Comparison of ENCODE assay signal across 14 mouse cellular contexts in genomic region chrX:12067031-12067430, GRCm38 (mm10).
A peak's percentile ranks its signal among the peaks of the same experiment; 100 is the strongest.
DNase-seq lines count a peak whose midpoint lies in the region; ATAC-seq and TF ChIP-seq lines count a peak whose summit lies in the region.
"Had no signal": no experiment of that assay in that cellular context is flagged by ENCODE, and none has a peak within 500 bp of the region (broad histone marks: within the 10 kb centered on the region; RNA-seq: fewer than 3 reads in every experiment).

No protein-coding gene starts in this region.

- WGBS in midbrain, embryonic 10.5 days: 2% methylated on average over 6 of the region's 6 CpGs
- WGBS in midbrain, postnatal 0 days: 22% methylated on average over 6 of the region's 6 CpGs
- WGBS in hindbrain, embryonic 15.5 days: 7% methylated on average over 6 of the region's 6 CpGs
- 3% methylated on average over 6 of the region's 6 CpGs for WGBS in neural tube, embryonic 13.5 days

- H3K4me2 ChIP-seq in midbrain, postnatal 0 days (ENCODE audit: low read depth, low read length, poor library complexity, severe bottlenecking): no peak overlapping the region
- peak overlapping the region; percentile 11; the same call in 1 of the 2 replicates for H3K4me2 ChIP-seq in hindbrain, embryonic 15.5 days
- H3K4me2 ChIP-seq in neural tube, embryonic 13.5 days: peak overlapping the region; percentile 36

- H3K9ac ChIP-seq in midbrain, postnatal 0 days (replicated peaks; ENCODE audit: low read length, poor library complexity, severe bottlenecking): no peak overlapping the region
- no peak overlapping the region for H3K9ac ChIP-seq in hindbrain, embryonic 15.5 days
- H3K9ac ChIP-seq in neural tube, embryonic 13.5 days: peak overlapping the region; percentile 50; the same call in 1 of the 2 replicates
- H3K9ac ChIP-seq: liver, embryonic 12.5 days had no signal

- H3K4me3 ChIP-seq in midbrain, embryonic 10.5 days: peak overlapping the region; percentile 36
- no peak overlapping the region for H3K4me3 ChIP-seq in midbrain, postnatal 0 days (ENCODE audit: low read depth, low read length)
- H3K4me3 ChIP-seq in hindbrain, embryonic 15.5 days: no peak overlapping the region
- no peak overlapping the region for H3K4me3 ChIP-seq in neural tube, embryonic 13.5 days
- H3K4me3 ChIP-seq: liver, embryonic 12.5 days; megakaryocyte, embryonic 14.5 days had no signal

- no peaks in the 10 kb centered on the region for H3K9me3 ChIP-seq in midbrain, embryonic 10.5 days (replicated peaks)
- H3K9me3 ChIP-seq in midbrain, postnatal 0 days (ENCODE audit: low read length): no peaks in the 10 kb centered on the region
- H3K9me3 ChIP-seq in hindbrain, embryonic 15.5 days: no peaks in the 10 kb centered on the region
- H3K9me3 ChIP-seq in neural tube, embryonic 13.5 days: no peaks in the 10 kb centered on the region
- H3K9me3 ChIP-seq: liver, embryonic 12.5 days; megakaryocyte, embryonic 14.5 days had no signal

- no peak for TF ChIP-seq CTCF in midbrain, postnatal 0 days (IDR thresholded peaks at IDR 0.05)

- no peak for ATAC-seq in midbrain, postnatal 0 days (ENCODE audit: low FRiP score)
- ATAC-seq in hindbrain, embryonic 15.5 days (ENCODE audit: low FRiP score, low read depth): no peak
- no peak for ATAC-seq in neural tube, embryonic 13.5 days (ENCODE audit: low read depth)
- ATAC-seq: intestine, postnatal 0 days; liver, embryonic 12.5 days had no signal

- H3K36me3 ChIP-seq in midbrain, embryonic 10.5 days: no peaks in the 10 kb centered on the region
- H3K36me3 ChIP-seq in midbrain, postnatal 0 days (ENCODE audit: insufficient read depth, low read length): no peaks in the 10 kb centered on the region
- no peaks in the 10 kb centered on the region for H3K36me3 ChIP-seq in hindbrain, embryonic 15.5 days
- no peaks in the 10 kb centered on the region for H3K36me3 ChIP-seq in neural tube, embryonic 13.5 days
- H3K36me3 ChIP-seq: liver, embryonic 12.5 days had no signal

- H3K27me3 ChIP-seq in midbrain, embryonic 10.5 days (ENCODE audit: low read depth, poor library complexity, severe bottlenecking): peaks cover 100% of the 10 kb centered on the region
- peaks cover 12% of the 10 kb centered on the region; the same call in 1 of the 2 replicates for H3K27me3 ChIP-seq in midbrain, postnatal 0 days (ENCODE audit: insufficient read depth, low read length)
- peaks cover 27% of the 10 kb centered on the region; the same call in 1 of the 2 replicates for H3K27me3 ChIP-seq in hindbrain, embryonic 15.5 days
- peaks cover 90% of the 10 kb centered on the region for H3K27me3 ChIP-seq in neural tube, embryonic 13.5 days

- peak overlapping the region; percentile 80 for H3K27ac ChIP-seq in midbrain, embryonic 10.5 days (replicated peaks)
- no peak overlapping the region for H3K27ac ChIP-seq in midbrain, postnatal 0 days (ENCODE audit: low read depth, low read length)
- H3K27ac ChIP-seq in hindbrain, embryonic 15.5 days (replicated peaks): no peak overlapping the region
- H3K27ac ChIP-seq in neural tube, embryonic 13.5 days (replicated peaks): no peak overlapping the region
- H3K27ac ChIP-seq: liver, embryonic 12.5 days had no signal

- DNase-seq in embryo, embryonic 10 days (ENCODE audit: low spot score): peak; percentile 3
- no peak for DNase-seq in embryo, embryonic 11 days
- DNase-seq in midbrain, embryonic 10.5 days (ENCODE audit: low spot score): no peak
- DNase-seq in midbrain, postnatal 0 days (ENCODE audit: low spot score): no peak
- no peak for DNase-seq in layer of hippocampus, postnatal 10 days (ENCODE audit: low spot score in 2 of 2)
- no peak for DNase-seq in cerebellum, adult 18-20 months
- DNase-seq: adrenal gland, adult 8-10 months; cerebellum, adult 2 months; thymus, postnatal 25 days had no signal

- peaks cover 100% of the 10 kb centered on the region for H3K4me1 ChIP-seq in midbrain, embryonic 10.5 days
- 0 out of 2 replicates have a peak, but pooled peaks cover 3% of the 10 kb centered on the region for H3K4me1 ChIP-seq in midbrain, postnatal 0 days (ENCODE audit: insufficient read depth, low read length)
- H3K4me1 ChIP-seq in hindbrain, embryonic 15.5 days (replicated peaks): peaks cover 73% of the 10 kb centered on the region
- H3K4me1 ChIP-seq in neural tube, embryonic 13.5 days (replicated peaks): peaks cover 100% of the 10 kb centered on the region
